Mouse (Mus musculus) liver, adult 2 months (tissue): ENCODE measurements around the gene Acp5. TPM values are rescaled to one million over a fixed set of nuclear protein-coding genes. Genes with fewer than 3 reads are reported as not detected.

Source experiments
- DNase-seq: peaks from one replicate; pipeline ENCODE4 v3.0.0-alpha.2; 2011; ENCODE audit warnings: low read depth, low spot score; ENCODE audit errors: extremely low read depth
- H3K27ac ChIP-seq: fragments of 200-500 bp; replicated peaks from 2 replicates; pipeline ENCODE4 v1.5.1; 2012; ENCODE audit warnings: low read depth, mild to moderate bottlenecking, control low read depth, inconsistent platforms, low read length; ENCODE audit not compliant: insufficient read depth
- H3K27me3 ChIP-seq: fragments of 200-500 bp; 2 replicates; pipeline ENCODE4 v1.6.1; 2012; ENCODE audit warnings: mild to moderate bottlenecking, moderate library complexity, low read length, inconsistent platforms; ENCODE audit not compliant: control insufficient read depth, insufficient read depth
- H3K36me3 ChIP-seq: fragments of 200-500 bp; 2 replicates; pipeline ENCODE4 v1.6.1; 2012; ENCODE audit warnings: low read length, inconsistent platforms; ENCODE audit not compliant: control insufficient read depth, insufficient read depth
- H3K4me1 ChIP-seq: fragments of 200-500 bp; 2 replicates; pipeline ENCODE4 v1.6.1; 2011; ENCODE audit warnings: low read length; ENCODE audit not compliant: control insufficient read depth, insufficient read depth
- H3K4me3 ChIP-seq: fragments of 200-500 bp; 2 replicates; pipeline ENCODE4 v1.5.1; 2011; ENCODE audit warnings: low read depth, mild to moderate bottlenecking, control low read depth, low read length, moderate library complexity; ENCODE audit not compliant: insufficient read depth
- H3K79me2 ChIP-seq: fragments of 200-500 bp; 2 replicates; pipeline ENCODE4 v1.6.1; 2012; ENCODE audit warnings: inconsistent platforms, mild to moderate bottlenecking, low read length, moderate library complexity; ENCODE audit not compliant: control insufficient read depth, insufficient read depth
- H3K9ac ChIP-seq: fragments of 200-500 bp; 2 replicates; pipeline ENCODE4 v1.6.1; 2012; ENCODE audit warnings: low read depth, mild to moderate bottlenecking, control low read depth, inconsistent platforms, low read length
- CTCF ChIP-seq: fragments of 200-500 bp; IDR thresholded peaks from 2 replicates; pipeline ENCODE4 v1.5.1; 2011; ENCODE audit warnings: low read depth, low read length, control low read depth
- POLR2A ChIP-seq: fragments of 200-500 bp; IDR thresholded peaks from 2 replicates; pipeline ENCODE4 v1.6.1; 2011; ENCODE audit warnings: low read length, control low read depth; ENCODE audit not compliant: insufficient read depth; ENCODE audit errors: extremely low read depth
- WGBS: fragments of 180-500 bp; shearing (Covaris S2); methylation state at CpG from one replicate; pipeline ENCODE4 v1.1.7; 2018; 5-methylcytosine and 5-hydroxymethylcytosine counted together
- polyA plus RNA-seq: library from polyadenylated mRNA; depleted of rRNA; stranded (reverse); fragments of >200 nt; gene quantifications from 2 replicates; pipeline ENCODE4 v1.2.3, GENCODE M21; 2012; rRNA removed
- total RNA-seq: library from RNA; depleted of rRNA; stranded (reverse); fragments of >200 nt; gene quantifications from 2 replicates; pipeline ENCODE4 v1.2.3, GENCODE M21; 2014; rRNA removed

Gene Acp5
- total RNA-seq (93.6 and 123 TPM in 2 replicates), polyA plus RNA-seq (200 and 211 TPM in 2 replicates)

GRCm38 (mm10) chr9:22135644-22136390 lies at the start of gene Acp5:
Gene Acp5 (minus strand): TSS chr9:22135711.
- Histone ChIP-seq H3K27me3 (no peaks in the 10 kb centered on the region), H3K4me1 (no peaks in the 10 kb centered on the region), H3K27ac (no peak within 1 kb of the TSS), H3K9ac (no peak within 1 kb of the TSS), H3K4me3 (no peak within 1 kb of the TSS), H3K79me2 (no peaks in the 10 kb centered on the region), H3K36me3 (no peaks in the 10 kb centered on the region)
- TF ChIP-seq POLR2A, result no peak
- TF ChIP-seq CTCF, result no peak
- 86% methylated on average over 7 of the region's 7 CpGs for WGBS
- DNase-seq, result no peak

- Histone ChIP-seq H3K27me3 (0 out of 2 replicates have a peak, but pooled peaks cover 2% of the 10 kb centered on the region), H3K79me2 (no peaks in the 10 kb centered on the region), H3K4me3 (no peak overlapping the region), H3K9ac (no peak overlapping the region), H3K4me1 (no peaks in the 10 kb centered on the region), H3K36me3 (no peaks in the 10 kb centered on the region), H3K27ac (no peak overlapping the region)
- 80% methylated on average over 4 of the region's 4 CpGs for WGBS
- TF ChIP-seq CTCF, result no peak
- TF ChIP-seq POLR2A, result no peak
- no peak for DNase-seq
Observed at GRCm38 (mm10) chr9:22172318-22172717, 36.8 kb upstream of the Acp5 start.

GRCm38 (mm10) chr9:22169327-22169726 lies 33.8 kb upstream of the Acp5 start:
- Histone ChIP-seq H3K36me3 (no peaks in the 10 kb centered on the region), H3K9ac (no peak overlapping the region), H3K27me3 (0 out of 2 replicates have a peak, but pooled peaks cover 2% of the 10 kb centered on the region), H3K4me3 (no peak overlapping the region), H3K4me1 (peaks cover 5% of the 10 kb centered on the region), H3K27ac (no peak overlapping the region), H3K79me2 (no peaks in the 10 kb centered on the region)
- no peak for DNase-seq
- 94% methylated on average over 11 of the region's 11 CpGs for WGBS
- no peak for TF ChIP-seq POLR2A
- TF ChIP-seq CTCF, result no peak

GRCm38 (mm10) chr9:22167751-22168150 lies 32.2 kb upstream of the Acp5 start:
- Histone ChIP-seq H3K36me3 (no peaks in the 10 kb centered on the region), H3K4me3 (no peak overlapping the region), H3K27me3 (0 out of 2 replicates have a peak, but pooled peaks cover 2% of the 10 kb centered on the region), H3K27ac (no peak overlapping the region), H3K79me2 (no peaks in the 10 kb centered on the region), H3K9ac (no peak overlapping the region), H3K4me1 (peaks cover 5% of the 10 kb centered on the region)
- DNase-seq, result no peak
- TF ChIP-seq POLR2A (no peak), CTCF (no peak)
- over 99% methylated on average over 4 of the region's 4 CpGs for WGBS

- Histone ChIP-seq H3K9ac (no peak overlapping the region), H3K27me3 (no peaks in the 10 kb centered on the region), H3K4me3 (no peak overlapping the region), H3K27ac (no peak overlapping the region), H3K79me2 (no peaks in the 10 kb centered on the region), H3K36me3 (no peaks in the 10 kb centered on the region), H3K4me1 (peaks cover 5% of the 10 kb centered on the region)
- no peak for TF ChIP-seq POLR2A
- TF ChIP-seq CTCF, result no peak
- DNase-seq, result no peak
- WGBS, result 91% methylated on average over 10 of the region's 10 CpGs
Observed at GRCm38 (mm10) chr9:22166686-22167085, 31.2 kb upstream of the Acp5 start.

GRCm38 (mm10) chr9:22165964-22166363 lies 30.5 kb upstream of the Acp5 start:
- no peak overlapping the region for H3K27ac ChIP-seq
- H3K9ac ChIP-seq, result no peak overlapping the region
- 73% methylated on average over 6 of the region's 6 CpGs for WGBS
- peaks cover 5% of the 10 kb centered on the region for H3K4me1 ChIP-seq
- H3K36me3 ChIP-seq, result no peaks in the 10 kb centered on the region
- H3K79me2 ChIP-seq, result no peaks in the 10 kb centered on the region
- TF ChIP-seq CTCF (no peak), POLR2A (no peak)
- no peak overlapping the region for H3K4me3 ChIP-seq
- no peaks in the 10 kb centered on the region for H3K27me3 ChIP-seq
- no peak for DNase-seq
